Mouse (Mus musculus) B cell, adult 2 months (primary cell): ENCODE measurements around the gene Pno1.
"Not testable (repeated sequence)": the region's sequence is repeated elsewhere in the genome, so short reads cannot be mapped to it uniquely, and the experiment has no call there.

Source experiments
- DNase-seq, 2 experiments: peaks; one replicate each; pipeline ENCODE4 v3.0.0; 2022

The Pno1 gene

GRCm38 (mm10) chr11:17211258-17212140 lies at the start of gene Pno1:
Gene Pno1, minus strand, starts transcription at chr11:17211568.
- peak; percentile 93 for DNase-seq

- no peak for DNase-seq
These were observed 46.5 kb upstream of the Pno1 start for GRCm38 (mm10) chr11:17257861-17258260.

DNA sequence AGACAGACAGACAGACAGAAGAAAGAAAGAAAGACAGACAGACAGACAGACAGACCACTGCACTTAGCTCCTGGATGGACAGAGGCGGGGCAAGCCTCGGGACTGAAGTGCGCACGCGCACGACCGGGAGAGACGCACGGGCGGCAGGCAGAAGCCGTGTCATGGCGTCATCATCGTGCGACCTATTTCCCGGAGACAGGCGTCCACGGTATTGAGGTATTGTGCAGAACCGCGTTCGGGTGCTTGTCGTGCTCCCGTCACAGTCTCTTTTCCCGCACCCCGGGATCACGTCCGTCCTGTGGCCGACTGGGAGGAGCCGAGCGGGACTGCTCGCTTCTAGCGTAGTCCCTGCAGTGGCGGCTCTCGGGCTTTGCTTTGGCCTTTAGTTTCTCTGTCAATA lies 46.1 kb upstream of the Pno1 start, which contains the start of gene C1d:
Gene C1d, plus strand, starts transcription at position 137 of the 400 bp plus-strand sequence.
- DNase-seq, result peak; percentile 94 to 95

GRCm38 (mm10) chr11:17256813-17257365 lies 45.5 kb upstream of the Pno1 start:
- DNase-seq, result peak; percentile 1 to 15

DNA sequence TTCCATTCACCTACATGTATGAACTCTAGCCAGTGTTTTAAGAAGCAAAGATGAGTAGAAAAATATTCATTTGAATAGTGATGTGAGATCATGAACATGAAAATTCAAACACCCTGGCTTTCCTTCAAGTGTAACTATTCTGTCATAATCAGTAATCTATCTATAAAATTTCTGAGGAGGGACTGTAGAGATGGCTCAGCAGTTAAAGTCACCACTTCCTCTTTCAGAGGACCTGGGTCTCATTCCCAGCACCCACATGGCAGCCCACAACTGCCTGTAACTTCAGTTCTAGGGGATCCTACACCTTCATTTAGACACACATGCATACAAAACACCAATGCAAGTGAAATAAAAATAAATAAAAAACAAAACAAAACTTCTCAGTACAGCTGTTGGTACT lies 37.3 kb upstream of the Pno1 start:
- DNase-seq, result no peak

DNA sequence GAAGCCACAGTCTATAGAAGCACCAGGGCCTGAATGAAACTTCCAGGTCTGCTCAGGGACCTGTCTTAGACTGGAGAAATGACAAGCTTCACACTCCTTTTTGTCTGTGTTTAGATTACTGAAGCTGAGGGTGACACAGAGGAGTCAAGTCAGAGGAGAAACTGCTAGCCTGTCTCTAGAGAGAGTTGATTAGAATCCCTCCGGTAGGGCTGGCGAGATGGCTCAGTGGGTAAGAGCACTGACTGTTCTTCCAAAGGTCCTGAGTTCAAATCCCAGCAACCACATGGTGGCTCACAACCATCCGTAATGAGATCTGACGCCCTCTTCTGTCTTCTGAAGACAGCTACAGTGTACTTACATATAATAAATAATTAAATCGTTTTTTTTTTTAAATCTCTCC lies 27.2 kb upstream of the Pno1 start:
- not testable (repeated sequence) for DNase-seq

DNA sequence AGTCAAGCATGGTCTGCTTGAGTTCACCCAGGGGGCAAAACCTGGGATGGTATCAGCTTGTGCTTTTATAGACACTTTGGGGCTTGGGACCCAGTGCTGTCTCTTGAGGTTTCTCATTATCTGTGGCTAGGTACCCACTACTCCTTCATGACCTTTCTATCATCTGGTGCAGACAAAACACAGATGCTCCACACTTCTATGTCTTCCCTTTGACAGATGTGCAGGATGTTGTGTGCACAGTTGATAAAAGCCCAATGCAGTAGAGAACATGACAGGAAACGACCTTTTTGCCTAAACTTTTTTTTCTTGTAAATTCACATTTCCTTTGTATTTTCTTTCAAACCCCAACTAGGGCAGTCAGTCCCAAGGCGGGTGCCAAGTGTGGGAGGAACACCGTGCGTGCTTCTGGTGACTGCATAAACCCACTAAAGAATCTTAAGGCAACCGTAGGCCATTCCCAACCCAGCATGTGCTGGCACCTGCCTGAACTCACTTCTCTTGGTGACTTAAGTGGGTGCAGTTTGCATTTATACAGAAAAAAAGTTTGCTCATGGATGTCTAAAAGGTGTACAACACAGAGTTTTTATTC lies 25.2 kb upstream of the Pno1 start:
- DNase-seq, result no peak

DNA sequence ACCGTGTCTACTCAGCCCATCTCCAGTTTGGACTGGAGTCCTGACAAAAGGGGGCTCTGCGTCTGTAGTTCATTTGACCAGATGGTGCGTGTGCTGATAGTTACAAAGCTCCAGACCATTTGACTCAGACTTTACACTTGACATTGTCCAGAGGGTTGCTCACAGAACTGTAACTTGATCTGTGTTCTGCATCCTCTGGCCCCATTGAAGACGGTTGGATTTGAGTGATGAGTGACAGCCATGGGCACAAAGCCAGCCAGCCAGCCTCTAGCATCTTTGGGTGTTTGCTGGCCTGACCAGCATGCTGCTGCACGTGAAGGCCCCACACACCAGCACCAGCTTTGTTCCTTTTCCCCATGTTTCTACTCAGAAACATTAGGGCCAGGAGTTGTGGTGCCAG lies 21.4 kb upstream of the Pno1 start:
- no peak for DNase-seq

DNA sequence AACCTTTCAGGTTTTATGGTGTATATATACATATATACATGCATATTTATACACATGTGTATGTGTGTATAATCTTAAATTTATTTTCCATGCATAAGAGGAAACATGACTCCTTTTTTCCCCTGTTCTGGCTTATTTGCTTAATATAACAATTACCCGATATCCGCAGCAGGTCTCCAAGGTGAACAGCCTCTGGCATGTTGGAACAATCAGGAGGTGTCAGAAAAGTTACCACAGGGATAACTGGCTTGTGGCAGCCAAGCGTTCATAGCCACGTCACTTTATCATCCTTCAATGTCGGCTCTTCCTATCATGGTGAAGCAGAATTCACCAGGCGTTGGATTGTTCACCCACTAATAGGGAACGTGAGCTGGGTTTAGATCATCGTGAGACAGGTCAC lies 9.8 kb upstream of the Pno1 start:
- DNase-seq, result no peak

GRCm38 (mm10) chr11:17215475-17215874 lies 4.1 kb upstream of the Pno1 start:
- no peak for DNase-seq

DNA sequence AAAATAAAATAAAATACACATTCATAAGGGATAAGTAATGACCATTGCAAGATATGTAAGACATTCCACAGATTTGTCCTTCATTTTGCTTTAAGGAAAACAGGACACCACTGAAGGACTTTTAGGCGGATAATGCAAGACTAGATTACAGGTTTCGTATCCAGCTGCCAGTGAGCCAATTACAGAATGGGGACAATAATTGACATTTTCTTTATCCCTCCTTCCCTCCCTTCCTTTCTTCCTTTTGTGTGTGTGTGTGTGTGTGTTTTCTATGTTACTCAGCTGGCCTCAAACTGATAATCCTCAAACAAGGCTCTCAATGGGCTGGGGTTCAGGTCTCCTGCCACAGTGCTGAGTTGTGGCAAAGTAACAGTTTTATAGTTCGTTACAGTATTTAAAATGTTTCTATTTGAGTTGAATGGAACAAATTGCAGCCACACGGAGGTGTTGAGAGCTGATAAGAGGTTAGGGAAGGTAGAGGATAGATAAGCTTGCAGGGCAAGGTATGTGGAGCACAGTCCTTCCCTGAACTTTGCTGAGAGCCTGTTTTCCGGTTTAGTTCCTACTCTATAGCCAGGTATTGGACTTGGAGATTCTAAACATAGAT lies 1.6 kb upstream of the Pno1 start:
- DNase-seq, result no peak

DNA sequence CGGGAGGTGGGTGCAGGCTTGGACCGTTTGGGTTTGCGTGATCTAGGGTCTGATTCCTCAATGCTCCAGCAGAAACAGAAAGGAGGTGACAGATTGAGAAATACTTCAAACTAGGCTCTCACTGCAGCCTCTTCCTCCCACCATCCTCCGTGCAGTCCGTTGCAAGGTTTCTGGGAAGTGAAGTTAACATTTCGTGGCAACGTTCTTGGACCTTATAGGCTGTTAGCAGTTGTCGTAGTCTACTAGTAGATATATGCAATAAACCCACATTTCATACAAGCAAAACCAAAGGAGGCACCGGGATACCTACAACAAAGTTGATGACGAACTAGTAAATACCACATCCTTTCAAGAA lies 750 bp upstream of the Pno1 start:
- no peak for DNase-seq

GRCm38 (mm10) chr11:17202481-17202880 lies 8.9 kb downstream of the Pno1 start:
- no peak for DNase-seq

- DNase-seq, result no peak
These were observed 10.4 kb downstream of the Pno1 start for GRCm38 (mm10) chr11:17200936-17201335.

- DNase-seq, result no peak
These were observed 11.4 kb downstream of the Pno1 start for GRCm38 (mm10) chr11:17199840-17200501.

DNA sequence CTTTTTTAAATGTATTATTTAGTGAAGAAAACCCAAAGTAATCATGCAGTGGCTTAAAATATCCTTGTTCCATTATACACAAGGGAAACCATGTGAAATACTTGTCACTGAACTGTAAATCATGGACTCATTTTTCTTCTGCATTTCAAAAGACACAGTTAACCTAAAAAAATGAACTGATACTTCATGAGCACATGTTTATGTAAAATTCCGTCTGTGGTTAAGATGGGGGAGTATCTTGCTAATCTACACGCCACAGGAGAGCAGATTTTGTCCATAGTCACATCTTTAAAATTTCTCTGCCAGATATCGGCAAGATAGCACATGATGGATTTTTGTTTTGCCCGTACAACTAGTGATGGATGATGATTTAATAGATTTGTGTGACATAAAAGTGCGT lies 12.2 kb downstream of the Pno1 start:
- DNase-seq, result no peak

- DNase-seq, result peak; percentile 44 to 58
These were observed 19.1 kb downstream of the Pno1 start for GRCm38 (mm10) chr11:17192151-17192844.

- DNase-seq, result no peak
These were observed 22.6 kb downstream of the Pno1 start for GRCm38 (mm10) chr11:17188786-17189185.

DNA sequence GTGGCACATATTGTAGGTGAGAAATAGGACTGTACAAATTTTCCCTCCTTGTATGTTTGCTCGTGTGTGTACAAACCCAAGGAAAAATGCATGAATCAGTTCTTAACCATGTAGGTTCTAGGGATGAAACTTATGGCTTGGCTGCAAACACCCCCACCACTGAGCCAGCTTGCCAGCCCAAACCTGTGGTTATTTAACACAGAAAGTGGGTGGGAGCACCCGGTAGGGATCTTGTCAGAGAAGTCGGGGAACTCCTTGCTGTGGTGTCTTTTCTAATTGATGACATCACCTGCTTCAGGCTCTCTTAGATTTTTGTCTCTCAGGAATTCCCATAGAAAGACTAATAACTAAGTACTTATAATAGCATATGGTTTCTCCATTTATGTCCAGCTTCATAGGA lies 23.7 kb downstream of the Pno1 start:
- no peak for DNase-seq

DNA sequence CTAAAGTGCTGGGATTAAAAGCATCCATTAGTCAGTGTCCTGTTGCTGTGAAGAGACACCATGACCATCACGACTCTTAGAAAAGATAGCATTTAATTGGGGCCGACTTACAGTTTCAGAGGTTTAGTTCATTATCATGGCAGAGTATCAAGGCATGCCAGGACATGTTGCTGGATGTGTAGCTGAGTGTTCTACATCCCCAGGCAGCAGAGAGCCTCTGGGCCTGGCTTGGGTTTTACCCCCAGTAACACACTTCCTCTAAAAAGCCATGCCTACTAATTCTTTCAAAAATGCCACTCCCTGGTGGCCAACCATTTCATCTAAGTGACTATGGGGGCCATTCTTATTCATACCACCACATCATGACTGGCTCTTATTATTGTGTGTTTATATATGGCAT lies 28.2 kb downstream of the Pno1 start:
- DNase-seq, result peak in 1 of 2 experiments; percentile 8

DNA sequence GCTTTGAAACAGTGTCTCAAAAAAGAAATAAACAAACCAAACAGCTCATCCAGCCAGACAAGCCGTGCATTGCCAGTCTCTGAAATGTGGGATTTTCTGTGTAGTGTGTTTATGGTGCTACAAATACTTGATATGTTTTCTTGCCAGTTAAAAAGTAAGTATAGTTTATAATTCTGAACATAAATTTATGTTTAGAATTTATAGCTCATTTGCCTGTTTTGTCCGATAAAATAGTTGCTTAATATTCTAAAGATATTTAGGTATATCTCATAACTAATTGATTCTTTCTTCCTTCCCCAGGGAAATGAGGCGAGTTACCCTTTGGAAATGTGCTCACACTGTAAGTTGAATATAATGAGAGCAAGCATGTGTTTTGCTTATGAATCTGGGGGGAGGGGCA lies 29.6 kb downstream of the Pno1 start, which contains the start of gene Wdr92:
Gene Wdr92, plus strand, starts transcription at position 301 of the 400 bp plus-strand sequence.
- DNase-seq, result no peak

- no peak for DNase-seq
These were observed 30.6 kb downstream of the Pno1 start for GRCm38 (mm10) chr11:17180753-17181152.
